Mouse (Mus musculus): Measurements from ENCODE around the gene Rnf167.

Rnf167 gene

GRCm38 (mm10) chr11:70646691-70647650 lies at the start of gene Rnf167, which contains the start of gene Slc25a11:
Rnf167 (plus strand) TSS chr11:70647235.
Slc25a11 (minus strand) TSS chr11:70647479.
- peak; percentile 99 for DNase-seq (ENCODE audit: low read depth, low spot score)

- DNase-seq (ENCODE audit: low read depth, low spot score) = no peak
These were observed 49.7 kb upstream of the Rnf167 start for GRCm38 (mm10) chr11:70597301-70597700.

GRCm38 (mm10) chr11:70598451-70598953 lies 48.5 kb upstream of the Rnf167 start:
- no peak for DNase-seq (ENCODE audit: low read depth, low spot score)

- DNase-seq (ENCODE audit: low read depth, low spot score) = no peak
These were observed 41.9 kb upstream of the Rnf167 start for GRCm38 (mm10) chr11:70605024-70605566.

GRCm38 (mm10) chr11:70606717-70607116 lies 40.3 kb upstream of the Rnf167 start:
- no peak for DNase-seq (ENCODE audit: low read depth, low spot score)

GRCm38 (mm10) chr11:70607611-70608010 lies 39.4 kb upstream of the Rnf167 start:
- DNase-seq (ENCODE audit: low read depth, low spot score) = no peak

- no peak for DNase-seq (ENCODE audit: low read depth, low spot score)
These were observed 38.5 kb upstream of the Rnf167 start for GRCm38 (mm10) chr11:70608381-70609066.

- DNase-seq (ENCODE audit: low read depth, low spot score) = no peak
These were observed 36.3 kb upstream of the Rnf167 start for GRCm38 (mm10) chr11:70610752-70611151.

- DNase-seq (ENCODE audit: low read depth, low spot score) = no peak
These were observed 34.5 kb upstream of the Rnf167 start for GRCm38 (mm10) chr11:70612505-70612904.

GRCm38 (mm10) chr11:70615074-70615473 lies 32.0 kb upstream of the Rnf167 start:
- no peak for DNase-seq (ENCODE audit: low read depth, low spot score)

GRCm38 (mm10) chr11:70615516-70616093 lies 31.4 kb upstream of the Rnf167 start, which contains the start of gene 4930544D05Rik:
4930544D05Rik (plus strand) TSS chr11:70615848.
- no peak for DNase-seq (ENCODE audit: low read depth, low spot score)

GRCm38 (mm10) chr11:70619101-70619500 lies 27.9 kb upstream of the Rnf167 start, which contains the start of gene Chrne:
Chrne (minus strand) TSS chr11:70619216.
- no peak for DNase-seq (ENCODE audit: low read depth, low spot score)

- no peak for DNase-seq (ENCODE audit: low read depth, low spot score)
These were observed 24.8 kb upstream of the Rnf167 start for GRCm38 (mm10) chr11:70621972-70622814.

- no peak for DNase-seq (ENCODE audit: low read depth, low spot score)
These were observed 23.8 kb upstream of the Rnf167 start for GRCm38 (mm10) chr11:70623053-70623742.

GRCm38 (mm10) chr11:70625473-70625872 lies 21.6 kb upstream of the Rnf167 start:
- DNase-seq (ENCODE audit: low read depth, low spot score) = no peak

- no peak for DNase-seq (ENCODE audit: low read depth, low spot score)
These were observed 20.2 kb upstream of the Rnf167 start for GRCm38 (mm10) chr11:70626877-70627276.

GRCm38 (mm10) chr11:70628431-70628830 lies 18.6 kb upstream of the Rnf167 start:
- DNase-seq (ENCODE audit: low read depth, low spot score) = no peak

- DNase-seq (ENCODE audit: low read depth, low spot score) = no peak
These were observed 17.5 kb upstream of the Rnf167 start for GRCm38 (mm10) chr11:70629557-70629956.

GRCm38 (mm10) chr11:70630129-70630528 lies 16.9 kb upstream of the Rnf167 start:
- DNase-seq (ENCODE audit: low read depth, low spot score) = no peak

- no peak for DNase-seq (ENCODE audit: low read depth, low spot score)
These were observed 11.4 kb upstream of the Rnf167 start for GRCm38 (mm10) chr11:70635601-70636000.
